Mouse (Mus musculus): ENCODE measurements around the gene Mxd4. TPM values are rescaled to one million over a fixed set of nuclear protein-coding genes. Genes with fewer than 3 reads are reported as not detected.

Gene Mxd4
- total and polyA plus RNA-seq, 2 experiments, result 43.6 to 125 TPM

DNA sequence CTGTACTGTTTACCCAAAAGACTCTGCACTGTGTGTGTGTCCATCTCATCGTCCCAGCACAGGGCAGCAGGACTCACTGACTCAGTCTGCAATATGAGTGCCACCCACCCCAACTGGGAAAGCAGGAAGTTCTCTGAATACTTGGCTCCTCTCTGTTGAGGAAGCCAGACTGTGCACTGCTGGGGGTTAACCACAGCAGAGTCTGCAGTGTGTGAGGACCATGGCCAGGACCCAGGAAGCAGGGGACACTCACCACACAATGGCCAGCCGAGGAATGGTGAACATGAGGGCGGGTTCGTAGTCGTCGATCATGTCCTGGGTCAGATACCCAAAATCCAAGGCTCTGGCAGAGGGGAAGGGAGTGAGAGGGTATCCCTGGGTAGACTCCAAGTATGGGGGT is 44.4 kb upstream of the Mxd4 start:
- no peaks in the 10 kb centered on the region for H3K27me3 ChIP-seq (ENCODE audit: control insufficient read depth, insufficient read depth, low read length)
- H3K9ac ChIP-seq (ENCODE audit: low read depth, low read length), result no peak overlapping the region
- TF ChIP-seq CTCF (IDR thresholded peaks at IDR 0.05; ENCODE audit: low read depth, low read length) (no peak), POLR2A (IDR thresholded peaks at IDR 0.05; ENCODE audit: extremely low read depth, insufficient read depth, low read length) (no peak)
- no peak for DNase-seq (ENCODE audit: extremely low read depth, low read depth, low spot score)
- no peaks in the 10 kb centered on the region for H3K79me2 ChIP-seq (ENCODE audit: control insufficient read depth, insufficient read depth, low read length)
- H3K27ac ChIP-seq (replicated peaks; ENCODE audit: insufficient read depth, low read depth, low read length), result no peak overlapping the region
- no peaks in the 10 kb centered on the region for H3K36me3 ChIP-seq (ENCODE audit: control insufficient read depth, insufficient read depth, low read length)
- WGBS, result 81% methylated on average over 6 of the region's 6 CpGs
- no peaks in the 10 kb centered on the region for H3K4me1 ChIP-seq (ENCODE audit: control insufficient read depth, insufficient read depth, low read length)
- no peak overlapping the region for H3K4me3 ChIP-seq (ENCODE audit: insufficient read depth, low read depth, low read length)

DNA sequence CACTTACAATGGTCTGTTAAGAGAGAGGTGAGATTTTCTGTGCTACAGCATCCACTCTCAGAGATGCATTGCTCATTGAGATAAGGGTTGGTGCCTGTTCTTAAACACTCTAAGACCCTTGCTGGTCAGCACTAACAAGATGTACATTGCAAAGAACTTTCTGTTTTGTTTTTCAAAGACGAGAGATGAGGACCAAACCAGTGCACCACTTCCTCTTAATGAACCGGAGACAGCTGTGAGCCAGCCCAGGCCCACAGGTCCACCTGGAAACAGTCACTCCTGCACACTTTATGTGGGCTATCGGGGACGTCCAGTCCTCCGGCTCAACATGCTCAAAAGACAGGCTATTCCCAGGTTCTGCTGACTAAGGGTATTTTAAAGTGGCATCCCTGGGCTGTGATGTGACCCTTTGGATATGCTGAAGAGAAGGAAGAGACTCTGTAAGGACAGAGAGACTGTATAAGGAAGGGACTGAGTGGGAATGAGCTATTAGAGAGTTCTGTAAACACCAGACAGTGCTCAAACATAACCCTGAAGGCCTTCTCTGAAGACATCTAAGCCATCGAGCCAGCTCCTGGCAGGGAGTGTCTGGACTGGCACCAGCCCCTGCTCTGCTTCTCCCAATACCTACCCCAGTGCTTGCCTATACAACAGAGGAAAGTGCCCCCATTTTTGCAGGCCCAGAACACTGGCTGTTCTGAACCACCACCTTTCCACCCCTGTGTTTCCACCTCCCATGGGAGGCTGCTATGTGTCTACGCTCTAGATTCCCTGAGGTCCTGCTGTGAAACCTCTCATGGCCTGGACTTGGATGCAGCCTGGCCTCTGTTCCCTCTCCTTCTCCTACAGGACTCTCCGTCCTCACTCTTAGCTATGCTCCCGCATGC is 43.3 kb upstream of the Mxd4 start:
- Histone ChIP-seq H3K4me1 (ENCODE audit: control insufficient read depth, insufficient read depth, low read length) (no peaks in the 10 kb centered on the region), H3K27ac (replicated peaks; ENCODE audit: insufficient read depth, low read depth, low read length) (no peak overlapping the region), H3K9ac (ENCODE audit: low read depth, low read length) (no peak overlapping the region), H3K27me3 (ENCODE audit: control insufficient read depth, insufficient read depth, low read length) (no peaks in the 10 kb centered on the region), H3K4me3 (ENCODE audit: insufficient read depth, low read depth, low read length) (no peak overlapping the region), H3K36me3 (ENCODE audit: control insufficient read depth, insufficient read depth, low read length) (no peaks in the 10 kb centered on the region), H3K79me2 (ENCODE audit: control insufficient read depth, insufficient read depth, low read length) (no peaks in the 10 kb centered on the region)
- DNase-seq (ENCODE audit: extremely low read depth, low read depth, low spot score), result no peak
- WGBS, result 85% methylated on average over 9 of the region's 9 CpGs
- TF ChIP-seq POLR2A (IDR thresholded peaks at IDR 0.05; ENCODE audit: extremely low read depth, insufficient read depth, low read length), result no peak
- TF ChIP-seq CTCF (IDR thresholded peaks at IDR 0.05; ENCODE audit: low read depth, low read length), result no peak

DNA sequence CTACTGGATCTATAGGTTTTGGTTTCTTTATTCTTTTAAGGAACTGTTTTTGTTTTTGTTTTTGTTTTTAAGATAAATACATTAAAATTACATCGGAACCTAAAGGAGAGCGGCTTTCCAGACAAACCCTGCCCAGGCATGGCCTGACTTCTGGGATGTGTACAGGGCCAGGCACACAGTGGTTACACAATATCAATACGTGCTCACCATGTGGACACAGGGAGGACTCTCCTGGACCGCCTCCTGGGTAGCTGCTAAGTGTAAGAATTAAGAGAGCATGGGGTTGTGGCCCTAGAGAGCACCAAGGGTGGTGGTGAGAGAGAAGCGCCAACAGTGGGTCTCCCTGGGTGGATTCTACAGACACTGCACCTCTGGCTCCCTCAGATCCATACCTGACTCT is 42.0 kb upstream of the Mxd4 start:
- Histone ChIP-seq H3K36me3 (ENCODE audit: control insufficient read depth, insufficient read depth, low read length) (no peaks in the 10 kb centered on the region), H3K27me3 (ENCODE audit: control insufficient read depth, insufficient read depth, low read length) (no peaks in the 10 kb centered on the region), H3K4me1 (ENCODE audit: control insufficient read depth, insufficient read depth, low read length) (no peaks in the 10 kb centered on the region), H3K79me2 (ENCODE audit: control insufficient read depth, insufficient read depth, low read length) (no peaks in the 10 kb centered on the region), H3K4me3 (ENCODE audit: insufficient read depth, low read depth, low read length) (no peak overlapping the region), H3K27ac (replicated peaks; ENCODE audit: insufficient read depth, low read depth, low read length) (no peak overlapping the region), H3K9ac (ENCODE audit: low read depth, low read length) (no peak overlapping the region)
- TF ChIP-seq CTCF (IDR thresholded peaks at IDR 0.05; ENCODE audit: low read depth, low read length), result no peak
- no peak for TF ChIP-seq POLR2A (IDR thresholded peaks at IDR 0.05; ENCODE audit: extremely low read depth, insufficient read depth, low read length)
- WGBS, result 71% methylated on average over 5 of the region's 5 CpGs
- no peak for DNase-seq (ENCODE audit: extremely low read depth, low read depth, low spot score)

DNA sequence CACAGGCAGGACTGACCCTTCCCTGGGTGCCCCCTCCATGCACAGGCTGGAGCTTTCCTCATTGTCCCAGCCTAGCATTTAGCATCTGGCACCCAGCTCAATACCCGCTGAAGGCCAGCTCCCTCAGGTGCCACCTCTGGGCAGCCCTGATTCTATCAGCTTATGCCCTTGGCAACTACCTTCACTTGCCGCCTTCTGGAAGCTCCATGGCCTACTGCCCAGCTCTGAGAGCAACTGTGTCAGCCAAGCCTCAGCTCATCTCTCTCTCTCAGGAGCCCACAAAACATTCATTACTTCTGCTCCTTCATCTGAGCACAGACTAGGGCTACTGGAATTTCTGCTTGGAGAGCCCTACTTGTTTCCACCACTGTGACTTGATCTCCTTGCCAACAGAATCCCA is 38.0 kb upstream of the Mxd4 start:
- no peaks in the 10 kb centered on the region for H3K4me1 ChIP-seq (ENCODE audit: control insufficient read depth, insufficient read depth, low read length)
- H3K36me3 ChIP-seq (ENCODE audit: control insufficient read depth, insufficient read depth, low read length), result no peaks in the 10 kb centered on the region
- no peak overlapping the region for H3K9ac ChIP-seq (ENCODE audit: low read depth, low read length)
- H3K4me3 ChIP-seq (ENCODE audit: insufficient read depth, low read depth, low read length), result no peak overlapping the region
- H3K79me2 ChIP-seq (ENCODE audit: control insufficient read depth, insufficient read depth, low read length), result no peaks in the 10 kb centered on the region
- H3K27ac ChIP-seq (replicated peaks; ENCODE audit: insufficient read depth, low read depth, low read length), result no peak overlapping the region
- TF ChIP-seq CTCF (IDR thresholded peaks at IDR 0.05; ENCODE audit: low read depth, low read length), result no peak
- no peak for TF ChIP-seq POLR2A (IDR thresholded peaks at IDR 0.05; ENCODE audit: extremely low read depth, insufficient read depth, low read length)
- no peaks in the 10 kb centered on the region for H3K27me3 ChIP-seq (ENCODE audit: control insufficient read depth, insufficient read depth, low read length)
- 55% methylated on average over 2 of the region's 2 CpGs for WGBS
- no peak for DNase-seq (ENCODE audit: extremely low read depth, low read depth, low spot score)

DNA sequence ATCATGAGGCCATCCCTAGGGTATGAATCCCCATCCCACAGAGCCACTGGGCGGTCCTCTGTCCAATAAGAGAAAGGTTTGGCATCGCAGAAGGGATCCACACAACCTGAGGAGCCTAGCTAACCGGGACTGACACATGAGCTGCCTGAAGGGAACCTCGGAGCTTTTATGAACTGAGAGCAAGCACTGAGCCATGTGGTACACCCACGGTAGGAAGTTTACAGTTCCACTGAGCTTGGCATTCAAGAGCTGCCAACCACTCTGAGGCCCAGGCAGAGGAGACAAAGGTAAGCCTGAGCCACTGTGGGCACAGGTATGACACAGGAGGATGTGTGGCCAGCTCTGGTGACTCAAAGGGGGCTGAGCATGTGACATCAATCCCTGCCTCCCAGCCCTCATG is 37.0 kb upstream of the Mxd4 start:
- H3K27me3 ChIP-seq (ENCODE audit: control insufficient read depth, insufficient read depth, low read length), result no peaks in the 10 kb centered on the region
- 94% methylated on average over 5 of the region's 5 CpGs for WGBS
- H3K27ac ChIP-seq (replicated peaks; ENCODE audit: insufficient read depth, low read depth, low read length), result no peak overlapping the region
- no peak overlapping the region for H3K4me3 ChIP-seq (ENCODE audit: insufficient read depth, low read depth, low read length)
- H3K9ac ChIP-seq (ENCODE audit: low read depth, low read length), result no peak overlapping the region
- no peaks in the 10 kb centered on the region for H3K79me2 ChIP-seq (ENCODE audit: control insufficient read depth, insufficient read depth, low read length)
- no peaks in the 10 kb centered on the region for H3K36me3 ChIP-seq (ENCODE audit: control insufficient read depth, insufficient read depth, low read length)
- H3K4me1 ChIP-seq (ENCODE audit: control insufficient read depth, insufficient read depth, low read length), result peaks cover 2% of the 10 kb centered on the region; the same call in 1 of the 2 replicates
- no peak for DNase-seq (ENCODE audit: extremely low read depth, low read depth, low spot score)
- TF ChIP-seq CTCF (IDR thresholded peaks at IDR 0.05; ENCODE audit: low read depth, low read length) (no peak), POLR2A (IDR thresholded peaks at IDR 0.05; ENCODE audit: extremely low read depth, insufficient read depth, low read length) (no peak)

DNA sequence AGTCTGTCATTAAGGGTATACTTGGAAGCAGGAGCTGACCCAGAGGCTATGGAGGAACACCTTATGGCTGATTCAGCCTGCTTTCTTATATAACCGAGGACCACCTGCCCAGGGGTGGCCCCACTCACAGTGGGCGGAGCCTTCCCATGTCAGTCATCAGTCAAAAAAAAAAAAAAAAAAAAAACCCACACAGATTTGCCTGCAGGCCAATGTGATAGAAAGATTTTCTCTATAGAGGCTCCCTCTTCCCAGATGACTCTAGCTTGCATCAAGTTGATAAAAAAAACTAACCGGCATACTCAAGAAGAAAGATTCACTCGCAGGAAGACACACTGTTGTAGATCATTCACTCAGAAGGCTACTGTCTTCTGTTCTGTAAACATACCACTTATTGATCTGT is 32.5 kb upstream of the Mxd4 start:
- 39% methylated on average over 4 of the region's 4 CpGs for WGBS
- H3K27ac ChIP-seq (replicated peaks; ENCODE audit: insufficient read depth, low read depth, low read length), result no peak overlapping the region

More for the DNA sequence above, 32.5 kb upstream of the Mxd4 start:
- Histone ChIP-seq H3K9ac (ENCODE audit: low read depth, low read length) (no peak overlapping the region), H3K79me2 (ENCODE audit: control insufficient read depth, insufficient read depth, low read length) (no peaks in the 10 kb centered on the region), H3K4me1 (ENCODE audit: control insufficient read depth, insufficient read depth, low read length) (peaks cover 9% of the 10 kb centered on the region), H3K27me3 (ENCODE audit: control insufficient read depth, insufficient read depth, low read length) (no peaks in the 10 kb centered on the region), H3K36me3 (ENCODE audit: control insufficient read depth, insufficient read depth, low read length) (no peaks in the 10 kb centered on the region), H3K4me3 (ENCODE audit: insufficient read depth, low read depth, low read length) (no peak overlapping the region)
- no peak for DNase-seq (ENCODE audit: extremely low read depth, low read depth, low spot score)
- TF ChIP-seq POLR2A (IDR thresholded peaks at IDR 0.05; ENCODE audit: extremely low read depth, insufficient read depth, low read length) (no peak), CTCF (IDR thresholded peaks at IDR 0.05; ENCODE audit: low read depth, low read length) (no peak)

Data from liver, adult 2 months (tissue).